Mouse (Mus musculus) R1 (cell line): ENCODE measurements around the gene Arhgef3.
A peak's percentile ranks its signal among the peaks of the same experiment; 100 is the strongest.

Experiments used
- DNase-seq: peaks from one replicate; pipeline ENCODE4 v3.0.0-alpha.2; 2018; ENCODE audit warnings: low read depth, low spot score

The Arhgef3 gene

GRCm38 (mm10) chr14:27108748-27109504, 5.8 kb upstream of the Arhgef3 start:
- DNase-seq: no peak

GRCm38 (mm10) chr14:27115275-27115660, 569 bp downstream of the Arhgef3 start:
- no peak for DNase-seq

GRCm38 (mm10) chr14:27115991-27116390, 1.3 kb downstream of the Arhgef3 start:
- DNase-seq: no peak

- no peak for DNase-seq
Measured at GRCm38 (mm10) chr14:27116577-27117165, 2.0 kb downstream of the Arhgef3 start.

GRCm38 (mm10) chr14:27118546-27118945, 3.8 kb downstream of the Arhgef3 start:
- DNase-seq: no peak

- no peak for DNase-seq
Measured at GRCm38 (mm10) chr14:27122646-27123045, 7.9 kb downstream of the Arhgef3 start.

- DNase-seq: no peak
Measured at GRCm38 (mm10) chr14:27123543-27123942, 8.8 kb downstream of the Arhgef3 start.

- DNase-seq: no peak
Measured at GRCm38 (mm10) chr14:27130031-27130430, 15.3 kb downstream of the Arhgef3 start.

- peak; percentile 84 for DNase-seq
Measured at GRCm38 (mm10) chr14:27130676-27131075, 16.0 kb downstream of the Arhgef3 start.

GRCm38 (mm10) chr14:27131521-27131920, 16.8 kb downstream of the Arhgef3 start:
- DNase-seq: no peak

GRCm38 (mm10) chr14:27138891-27139290, 24.2 kb downstream of the Arhgef3 start:
- peak; percentile 31 for DNase-seq

GRCm38 (mm10) chr14:27139968-27140367, 25.3 kb downstream of the Arhgef3 start:
- DNase-seq: no peak

- peak; percentile 84 for DNase-seq
Measured at GRCm38 (mm10) chr14:27141486-27141885, 26.8 kb downstream of the Arhgef3 start.

- no peak for DNase-seq
Measured at GRCm38 (mm10) chr14:27142680-27143079, 28.0 kb downstream of the Arhgef3 start.

GRCm38 (mm10) chr14:27145171-27146045, 30.7 kb downstream of the Arhgef3 start:
- peak; percentile 41 for DNase-seq

- DNase-seq: no peak
Measured at GRCm38 (mm10) chr14:27147726-27148125, 33.0 kb downstream of the Arhgef3 start.

- DNase-seq: peak; percentile 65
Measured at GRCm38 (mm10) chr14:27149401-27149800, 34.7 kb downstream of the Arhgef3 start.

- peak; percentile 67 for DNase-seq
Measured at GRCm38 (mm10) chr14:27150011-27150640, 35.4 kb downstream of the Arhgef3 start.

- peak; percentile 23 for DNase-seq
Measured at GRCm38 (mm10) chr14:27151432-27151831, 36.7 kb downstream of the Arhgef3 start.

GRCm38 (mm10) chr14:27155088-27155487, 40.4 kb downstream of the Arhgef3 start:
- no peak for DNase-seq

GRCm38 (mm10) chr14:27156032-27156431, 41.3 kb downstream of the Arhgef3 start:
- DNase-seq: no peak

- DNase-seq: no peak
Measured at GRCm38 (mm10) chr14:27158133-27158532, 43.4 kb downstream of the Arhgef3 start.
